Mouse (Mus musculus) kidney, embryonic 14.5 days (tissue): ENCODE measurements at regions not wholly inside any gene's neighbourhood (a gene's known extent, or its start where the extent isn't known, plus 50 kb on each side); places are given as distances from the start of the nearest gene placed in this dataset.

ENCODE experiments used
- ATAC-seq: fragments of 200-750 bp; cut with Nextera tagmentation; 2 replicates; pipeline ENCODE4 v1.8.0; 2017; ENCODE audit warnings: moderate number of reproducible peaks, mild to moderate bottlenecking, moderate TSS enrichment, moderate library complexity; ENCODE audit not compliant: low FRiP score, low TSS enrichment
- H3K27ac ChIP-seq: fragments of 300-500 bp; sonication (generic); 2 replicates; pipeline ENCODE4 v1.5.1; 2014; ENCODE audit warnings: low read depth, mild to moderate bottlenecking, low read length, moderate library complexity, mixed read lengths
- H3K27me3 ChIP-seq: fragments of 300-500 bp; sonication (generic); 2 replicates; pipeline ENCODE4 v1.6.1; 2014; ENCODE audit warnings: mild to moderate bottlenecking, low read length; ENCODE audit not compliant: control insufficient read depth, insufficient read depth
- H3K36me3 ChIP-seq: fragments of 300-500 bp; sonication (generic); 2 replicates; pipeline ENCODE4 v1.6.1; 2014; ENCODE audit warnings: low read length, mixed read lengths; ENCODE audit not compliant: control insufficient read depth, insufficient read depth
- H3K4me1 ChIP-seq: fragments of 300-500 bp; sonication (generic); 2 replicates; pipeline ENCODE4 v1.6.1; 2014; ENCODE audit warnings: low read length, mixed read lengths; ENCODE audit not compliant: control insufficient read depth, insufficient read depth
- H3K4me2 ChIP-seq: fragments of 300-500 bp; sonication (generic); replicated peaks from 2 replicates; pipeline ENCODE4 v1.6.1; 2014; ENCODE audit warnings: low read depth, mild to moderate bottlenecking, low read length
- H3K4me3 ChIP-seq: fragments of 300-500 bp; sonication (generic); 2 replicates; pipeline ENCODE4 v1.5.1; 2014; ENCODE audit warnings: mild to moderate bottlenecking, low read length
- H3K9ac ChIP-seq: fragments of 300-500 bp; sonication (generic); 2 replicates; pipeline ENCODE4 v1.6.1; 2014; ENCODE audit warnings: low read depth, mild to moderate bottlenecking, low read length, moderate library complexity
- H3K9me3 ChIP-seq: fragments of 300-500 bp; sonication (generic); 2 replicates; pipeline ENCODE4 v1.6.1; 2016; ENCODE audit warnings: low read length; ENCODE audit not compliant: control insufficient read depth
- WGBS: fragments of 180-500 bp; shearing (Covaris S2); extraction: QIAGEN DNeasy Blood & Tissue Kit; methylation state at CpG from one replicate; pipeline ENCODE4 v1.1.7; 2014; 5-methylcytosine and 5-hydroxymethylcytosine counted together

DNA sequence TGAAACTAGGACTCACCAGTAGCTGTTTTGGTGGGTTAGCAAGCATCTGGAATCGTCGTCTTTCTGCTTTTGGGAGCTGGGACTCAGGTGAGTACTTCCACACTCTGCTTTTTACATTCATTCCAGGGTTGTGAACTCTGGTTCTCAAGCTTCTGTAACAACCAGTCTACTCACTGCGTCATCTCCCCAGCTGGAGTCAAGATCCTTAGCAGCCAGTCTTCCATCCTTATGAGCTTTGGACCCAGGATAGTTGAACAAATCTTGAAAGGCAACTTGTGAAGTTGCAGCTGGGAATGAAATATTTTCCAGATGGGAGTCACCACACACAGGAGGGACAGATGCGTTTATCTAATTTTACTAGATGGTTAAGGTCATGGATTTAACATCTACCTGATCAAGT is 223.5 kb upstream of the Klhl29 start:
- Histone ChIP-seq H3K36me3 (no peaks in the 10 kb centered on the region), H3K27me3 (no peaks in the 10 kb centered on the region), H3K4me2 (no peak overlapping the region), H3K9me3 (no peaks in the 10 kb centered on the region), H3K4me1 (no peaks in the 10 kb centered on the region), H3K27ac (no peak overlapping the region), H3K9ac (no peak overlapping the region), H3K4me3 (no peak overlapping the region)
- 85% methylated on average over 4 of the region's 4 CpGs for WGBS
- ATAC-seq: no peak

DNA sequence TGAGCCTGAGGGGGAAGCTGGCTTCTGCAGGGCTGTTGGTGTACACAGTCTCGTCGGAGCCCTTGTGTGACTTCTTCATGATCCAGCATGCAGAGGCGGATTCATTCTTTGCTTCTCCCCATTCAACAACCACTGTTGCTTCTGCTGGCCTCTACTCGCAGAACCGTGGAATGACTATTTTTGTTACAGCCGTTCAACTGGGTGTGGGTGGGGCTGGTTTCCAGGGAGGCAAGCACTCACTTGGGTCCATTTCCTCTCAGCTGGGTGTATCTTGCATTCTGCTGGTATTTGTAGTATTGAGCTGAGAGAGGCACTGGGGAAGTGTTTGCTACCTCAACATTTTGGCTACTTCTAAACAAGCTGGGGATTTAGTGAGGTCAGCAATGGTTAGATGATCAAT is 197.3 kb upstream of the Klhl29 start:
- Histone ChIP-seq H3K4me3 (no peak overlapping the region), H3K36me3 (no peaks in the 10 kb centered on the region), H3K4me2 (no peak overlapping the region), H3K9me3 (no peaks in the 10 kb centered on the region), H3K9ac (no peak overlapping the region), H3K4me1 (no peaks in the 10 kb centered on the region), H3K27ac (no peak overlapping the region), H3K27me3 (no peaks in the 10 kb centered on the region)
- ATAC-seq: no peak
- 50% methylated on average over 6 of the region's 6 CpGs for WGBS

DNA sequence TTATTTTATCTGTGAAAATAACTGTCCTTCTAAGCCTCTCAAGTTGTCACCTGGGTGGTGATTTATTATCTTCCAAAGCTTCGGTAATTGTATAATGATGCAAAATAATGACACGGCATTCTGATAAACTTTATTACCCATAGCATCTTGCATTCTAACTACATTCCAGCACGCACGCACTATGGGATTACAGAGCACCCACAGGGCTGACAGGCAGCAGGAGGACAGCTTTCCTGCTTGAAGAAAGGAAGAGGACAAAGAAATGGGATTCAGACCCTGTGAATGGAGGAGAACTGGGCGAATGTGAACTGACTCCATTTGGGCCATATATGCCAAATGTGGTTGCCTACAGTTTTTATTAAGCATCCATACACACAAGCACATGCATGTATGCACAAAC is 193.5 kb upstream of the Klhl29 start:
- Histone ChIP-seq H3K4me3 (no peak overlapping the region), H3K27me3 (no peaks in the 10 kb centered on the region), H3K9ac (no peak overlapping the region), H3K4me1 (no peaks in the 10 kb centered on the region), H3K9me3 (no peaks in the 10 kb centered on the region), H3K27ac (no peak overlapping the region), H3K36me3 (no peaks in the 10 kb centered on the region), H3K4me2 (no peak overlapping the region)
- ATAC-seq: no peak
- WGBS: 86% methylated on average over 5 of the region's 5 CpGs

DNA sequence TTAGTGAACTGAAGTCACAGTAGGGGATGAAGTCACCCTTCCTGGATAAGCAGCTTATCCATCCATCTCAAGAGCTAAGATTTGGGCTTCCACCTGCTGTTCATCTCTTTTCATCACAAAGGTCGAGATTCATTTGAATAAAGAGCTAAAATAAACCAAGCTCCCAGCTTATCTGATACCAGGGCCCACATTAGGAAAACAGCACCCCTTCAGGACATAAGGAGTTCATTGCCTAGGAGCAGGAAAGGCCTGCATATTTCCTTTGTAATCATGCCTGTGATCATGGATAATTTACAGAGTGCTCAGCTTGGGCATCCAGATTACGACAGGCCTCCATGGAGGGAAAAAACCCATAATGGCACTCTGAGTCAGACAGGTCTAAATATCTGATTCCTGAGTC is 190.7 kb upstream of the Klhl29 start:
- no peaks in the 10 kb centered on the region for H3K36me3 ChIP-seq
- H3K9me3 ChIP-seq: no peaks in the 10 kb centered on the region
- H3K9ac ChIP-seq: no peak overlapping the region
- ATAC-seq: no peak
- H3K27me3 ChIP-seq: no peaks in the 10 kb centered on the region
- H3K27ac ChIP-seq: no peak overlapping the region
- no peak overlapping the region for H3K4me3 ChIP-seq
- no peaks in the 10 kb centered on the region for H3K4me1 ChIP-seq
- WGBS: 29% methylated on average over 2 of the region's 2 CpGs
- no peak overlapping the region for H3K4me2 ChIP-seq

GRCm38 (mm10) chr12:5552607-5553006 is 177.1 kb upstream of the Klhl29 start:
- H3K9me3 ChIP-seq: no peaks in the 10 kb centered on the region
- no peaks in the 10 kb centered on the region for H3K27me3 ChIP-seq
- H3K36me3 ChIP-seq: no peaks in the 10 kb centered on the region
- H3K27ac ChIP-seq: no peak overlapping the region
- H3K9ac ChIP-seq: no peak overlapping the region
- H3K4me3 ChIP-seq: no peak overlapping the region
- no peak overlapping the region for H3K4me2 ChIP-seq
- 53% methylated on average over 4 of the region's 4 CpGs for WGBS
- ATAC-seq: no peak
- no peaks in the 10 kb centered on the region; the same call in 1 of the 2 replicates for H3K4me1 ChIP-seq

- Histone ChIP-seq H3K4me1 (no peaks in the 10 kb centered on the region; the same call in 1 of the 2 replicates), H3K27me3 (no peaks in the 10 kb centered on the region), H3K36me3 (no peaks in the 10 kb centered on the region), H3K4me2 (no peak overlapping the region), H3K9me3 (no peaks in the 10 kb centered on the region), H3K4me3 (no peak overlapping the region), H3K27ac (no peak overlapping the region), H3K9ac (no peak overlapping the region)
- no peak for ATAC-seq
- 44% methylated on average over 2 of the region's 2 CpGs for WGBS
Observed at GRCm38 (mm10) chr12:5551901-5552300, 176.4 kb upstream of the Klhl29 start.

DNA sequence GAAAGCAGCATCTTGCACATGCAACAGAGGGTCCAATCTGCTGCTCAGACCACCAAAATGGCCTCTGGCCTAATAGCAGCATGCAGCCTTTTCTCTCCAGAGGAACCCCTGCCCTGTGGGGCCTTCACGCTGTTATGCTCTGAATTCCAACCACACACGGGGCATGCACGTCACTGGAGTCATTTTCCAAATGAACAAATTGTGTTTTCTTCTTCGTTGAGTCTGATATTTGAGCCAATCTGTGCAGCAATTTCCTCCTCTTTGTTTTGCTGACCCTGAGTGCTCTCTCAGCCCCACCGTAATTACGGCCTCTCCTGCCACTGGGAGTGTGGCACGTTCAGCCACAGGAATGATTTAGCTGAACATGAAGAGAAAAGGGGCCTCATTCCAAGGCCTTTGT is 174.3 kb upstream of the Klhl29 start:
- 4% methylated on average over 7 of the region's 7 CpGs for WGBS
- ATAC-seq: no peak
- H3K9me3 ChIP-seq: no peaks in the 10 kb centered on the region

GRCm38 (mm10) chr12:5547698-5548097 is 172.2 kb upstream of the Klhl29 start:
- H3K27me3 ChIP-seq: no peaks in the 10 kb centered on the region
- H3K4me2 ChIP-seq: no peak overlapping the region
- no peaks in the 10 kb centered on the region for H3K36me3 ChIP-seq
- no peaks in the 10 kb centered on the region; the same call in 1 of the 2 replicates for H3K4me1 ChIP-seq
- WGBS: 84% methylated on average over 5 of the region's 5 CpGs
- no peaks in the 10 kb centered on the region for H3K9me3 ChIP-seq
- no peak for ATAC-seq
- no peak overlapping the region for H3K4me3 ChIP-seq
- no peak overlapping the region for H3K27ac ChIP-seq
- H3K9ac ChIP-seq: no peak overlapping the region

More for the DNA sequence above, 174.3 kb upstream of the Klhl29 start:
- Histone ChIP-seq H3K4me1 (no peaks in the 10 kb centered on the region; the same call in 1 of the 2 replicates), H3K36me3 (no peaks in the 10 kb centered on the region), H3K9ac (peak overlapping the region; percentile 7; the same call in 1 of the 2 replicates), H3K27me3 (no peaks in the 10 kb centered on the region), H3K27ac (no peak overlapping the region), H3K4me3 (no peak overlapping the region), H3K4me2 (no peak overlapping the region)

GRCm38 (mm10) chr12:5542701-5543100 is 167.2 kb upstream of the Klhl29 start:
- ATAC-seq: no peak
- Histone ChIP-seq H3K27ac (no peak overlapping the region), H3K9ac (no peak overlapping the region)

DNA sequence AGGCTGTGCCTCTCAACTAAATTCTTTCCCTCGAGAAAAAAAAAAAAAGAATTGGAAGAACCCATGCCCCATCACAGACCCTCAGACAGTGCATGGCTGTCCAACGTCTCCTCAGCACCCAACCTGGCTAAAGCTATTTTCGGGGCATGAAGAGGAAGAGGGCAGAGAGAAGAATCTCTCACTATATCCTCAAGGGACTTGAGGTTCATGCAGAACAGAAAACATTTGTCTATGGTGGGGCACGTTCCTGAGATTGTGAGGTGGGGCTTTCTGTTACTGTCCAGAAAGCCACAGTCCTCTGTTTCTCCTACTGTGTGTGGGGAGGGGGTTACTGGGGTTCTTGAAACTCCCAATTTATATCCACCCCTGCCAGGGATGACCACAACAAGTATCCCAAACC is 120.8 kb upstream of the Klhl29 start:
- no peak overlapping the region for H3K4me2 ChIP-seq
- H3K4me1 ChIP-seq: no peaks in the 10 kb centered on the region
- ATAC-seq: no peak
- no peak overlapping the region for H3K4me3 ChIP-seq
- H3K36me3 ChIP-seq: no peaks in the 10 kb centered on the region
- no peaks in the 10 kb centered on the region for H3K9me3 ChIP-seq
- WGBS: 79% methylated on average over 4 of the region's 4 CpGs
- no peak overlapping the region for H3K9ac ChIP-seq
- H3K27ac ChIP-seq: no peak overlapping the region
- no peaks in the 10 kb centered on the region for H3K27me3 ChIP-seq

More at GRCm38 (mm10) chr12:5542701-5543100, 167.2 kb upstream of the Klhl29 start:
- Histone ChIP-seq H3K4me3 (no peak overlapping the region), H3K9me3 (no peaks in the 10 kb centered on the region), H3K4me1 (no peaks in the 10 kb centered on the region), H3K36me3 (no peaks in the 10 kb centered on the region), H3K4me2 (no peak overlapping the region), H3K27me3 (no peaks in the 10 kb centered on the region)
